Mouse (Mus musculus): ENCODE data around the gene Tas1r2. TPM values are rescaled to one million over a fixed set of nuclear protein-coding genes. Genes with fewer than 3 reads are reported as not detected.
A peak's percentile ranks its signal among the peaks of the same experiment; 100 is the strongest.

Gene Tas1r2
- polyA plus RNA-seq, 1 experiment from 2014 or later: not detected

DNA sequence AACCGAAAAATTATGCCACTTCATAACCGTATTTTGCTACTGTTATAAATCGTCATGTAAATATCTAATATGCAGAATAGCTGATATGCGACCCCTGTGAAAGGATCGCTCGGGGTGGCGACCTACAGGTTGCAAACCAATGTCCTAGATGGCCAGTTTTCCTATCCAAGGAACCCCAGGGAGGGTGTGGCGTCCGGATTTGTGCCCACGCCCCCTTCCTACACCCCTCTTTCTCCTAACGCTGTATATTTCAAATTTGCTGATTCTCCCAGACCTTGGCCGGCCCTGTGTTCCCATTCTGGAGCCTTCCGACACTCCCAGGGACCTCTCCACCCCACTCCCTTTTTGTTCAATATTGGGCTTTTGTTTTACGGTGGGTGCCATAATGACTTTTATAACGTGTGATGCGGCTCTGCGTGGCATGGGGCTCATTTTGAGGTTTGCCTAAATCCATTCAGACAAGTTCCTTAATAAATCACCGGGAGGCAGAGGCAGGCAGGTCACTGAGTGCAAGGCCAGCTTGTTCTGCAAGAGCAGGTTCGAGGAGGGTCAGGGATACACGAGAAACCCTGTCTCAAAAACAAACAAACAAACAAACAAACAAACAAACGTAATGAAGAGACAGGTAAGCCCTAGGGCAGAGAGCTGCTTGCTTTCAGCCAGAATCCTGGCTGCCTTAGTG is 29.8 kb upstream of the Tas1r2 start:
- 26% methylated on average over 21 of the region's 21 CpGs for WGBS
- Histone ChIP-seq H3K9ac (peak overlapping the region; percentile 87), H3K9me3 (no peaks in the 10 kb centered on the region), H3K4me3 (peak overlapping the region; percentile 86), H3K27ac (peak overlapping the region; percentile 93; the same call in 1 of the 2 replicates), H3K27me3 (no peaks in the 10 kb centered on the region), H3K36me3 (no peaks in the 10 kb centered on the region), H3K4me1 (replicated peaks) (peaks cover 28% of the 10 kb centered on the region), H3K4me2 (peak overlapping the region; percentile 87)
- ATAC-seq (ENCODE audit: low FRiP score): no peak

GRCm38 (mm10) chr4:139624116-139624489 is 29.2 kb upstream of the Tas1r2 start:
- H3K27ac ChIP-seq: no peak overlapping the region
- H3K36me3 ChIP-seq: no peaks in the 10 kb centered on the region
- no peaks in the 10 kb centered on the region for H3K9me3 ChIP-seq
- H3K4me3 ChIP-seq: peak overlapping the region; percentile 86
- WGBS: 57% methylated on average over 5 of the region's 5 CpGs
- no peaks in the 10 kb centered on the region for H3K27me3 ChIP-seq
- H3K4me2 ChIP-seq: peak overlapping the region; percentile 87
- peaks cover 28% of the 10 kb centered on the region for H3K4me1 ChIP-seq (replicated peaks)
- peak overlapping the region; percentile 87 for H3K9ac ChIP-seq
- ATAC-seq (ENCODE audit: low FRiP score): no peak

DNA sequence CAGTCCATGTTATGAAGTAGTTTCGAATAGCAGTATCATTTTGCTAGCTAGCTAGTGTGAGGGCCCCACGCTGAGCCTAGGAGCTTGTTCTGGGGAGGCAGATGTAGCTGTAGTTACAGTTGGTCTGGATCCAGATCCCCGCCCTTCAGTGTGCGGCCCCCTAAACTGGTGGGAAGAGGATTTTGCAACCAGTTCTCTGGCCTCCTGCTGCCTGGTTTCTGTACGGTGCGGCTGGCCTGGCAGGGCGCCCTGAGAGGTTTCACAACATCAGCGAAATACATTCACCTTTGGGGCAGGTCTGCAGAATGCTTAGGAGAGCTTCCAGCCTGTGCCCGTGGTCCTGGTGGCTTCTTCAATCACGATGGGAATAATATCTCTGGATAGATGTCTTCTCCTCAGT is 28.6 kb upstream of the Tas1r2 start:
- no peak overlapping the region for H3K9ac ChIP-seq
- no peak for ATAC-seq (ENCODE audit: low FRiP score)
- no peak overlapping the region for H3K27ac ChIP-seq
- 83% methylated on average over 10 of the region's 10 CpGs for WGBS
- peak overlapping the region; percentile 87; the same call in 1 of the 2 replicates for H3K4me2 ChIP-seq
- H3K36me3 ChIP-seq: no peaks in the 10 kb centered on the region
- no peak overlapping the region; the same call in 1 of the 2 replicates for H3K4me3 ChIP-seq
- peaks cover 28% of the 10 kb centered on the region for H3K4me1 ChIP-seq (replicated peaks)
- no peaks in the 10 kb centered on the region for H3K27me3 ChIP-seq
- no peaks in the 10 kb centered on the region for H3K9me3 ChIP-seq

DNA sequence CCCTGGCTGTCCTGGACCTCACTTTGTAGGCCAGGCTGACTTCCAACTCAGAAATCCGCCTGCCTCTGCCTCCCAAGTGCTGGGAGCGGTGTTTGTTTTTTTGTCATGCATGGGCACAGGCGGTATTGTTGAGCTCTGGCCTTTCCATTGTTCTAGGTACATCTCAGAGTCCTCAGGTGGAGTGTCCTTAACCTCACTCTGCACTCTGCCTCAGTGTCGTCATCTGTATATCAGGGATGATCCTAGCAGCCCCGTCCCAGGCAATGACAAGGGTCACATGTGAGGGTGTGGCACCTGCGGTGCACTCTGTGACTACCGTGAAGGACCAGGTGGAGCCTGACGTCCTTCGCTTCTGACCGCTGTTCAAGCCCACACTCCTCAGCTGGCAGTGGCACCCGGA is 26.0 kb upstream of the Tas1r2 start:
- Histone ChIP-seq H3K9ac (no peak overlapping the region), H3K27ac (no peak overlapping the region), H3K27me3 (no peaks in the 10 kb centered on the region), H3K4me2 (no peak overlapping the region), H3K4me3 (no peak overlapping the region), H3K4me1 (replicated peaks) (peaks cover 30% of the 10 kb centered on the region), H3K9me3 (no peaks in the 10 kb centered on the region), H3K36me3 (no peaks in the 10 kb centered on the region)
- no peak for ATAC-seq (ENCODE audit: low FRiP score)
- 93% methylated on average over 11 of the region's 11 CpGs for WGBS

DNA sequence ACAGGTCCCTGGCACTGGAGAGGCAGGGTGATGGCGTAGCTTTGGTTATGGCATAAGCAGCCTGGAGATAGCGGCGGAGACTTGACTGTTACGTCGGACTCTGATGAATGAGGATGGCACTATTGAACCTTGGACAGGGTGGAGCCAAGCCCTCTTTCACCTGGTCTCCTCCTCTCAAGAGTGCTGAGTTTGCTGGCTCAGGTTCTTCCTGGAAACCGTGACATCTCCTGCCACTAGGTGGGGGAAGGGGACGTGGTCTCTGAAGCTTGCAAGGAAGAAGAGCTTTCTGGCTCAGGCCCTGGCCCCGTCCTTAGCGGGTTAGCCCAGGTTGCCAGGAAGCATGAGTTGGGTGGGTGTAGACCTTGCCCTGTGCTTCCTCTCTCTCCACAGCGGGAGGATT is 23.2 kb upstream of the Tas1r2 start:
- no peak overlapping the region for H3K27ac ChIP-seq
- no peak for ATAC-seq (ENCODE audit: low FRiP score)
- 0 out of 2 replicates have a peak, but pooled peaks cover under 1% of the 10 kb centered on the region for H3K36me3 ChIP-seq
- H3K4me1 ChIP-seq (replicated peaks): peaks cover 10% of the 10 kb centered on the region
- no peak overlapping the region for H3K9ac ChIP-seq
- no peak overlapping the region for H3K4me2 ChIP-seq
- H3K27me3 ChIP-seq: no peaks in the 10 kb centered on the region
- H3K9me3 ChIP-seq: no peaks in the 10 kb centered on the region
- WGBS: 78% methylated on average over 10 of the region's 10 CpGs
- no peak overlapping the region for H3K4me3 ChIP-seq

GRCm38 (mm10) chr4:139631141-139631540 is 22.2 kb upstream of the Tas1r2 start:
- no peak for ATAC-seq (ENCODE audit: low FRiP score)
- Histone ChIP-seq H3K4me1 (replicated peaks) (peaks cover 15% of the 10 kb centered on the region), H3K27me3 (no peaks in the 10 kb centered on the region), H3K9me3 (no peaks in the 10 kb centered on the region), H3K27ac (no peak overlapping the region), H3K36me3 (0 out of 2 replicates have a peak, but pooled peaks cover 8% of the 10 kb centered on the region), H3K4me2 (no peak overlapping the region), H3K4me3 (no peak overlapping the region), H3K9ac (no peak overlapping the region)
- 67% methylated on average over 5 of the region's 5 CpGs for WGBS

DNA sequence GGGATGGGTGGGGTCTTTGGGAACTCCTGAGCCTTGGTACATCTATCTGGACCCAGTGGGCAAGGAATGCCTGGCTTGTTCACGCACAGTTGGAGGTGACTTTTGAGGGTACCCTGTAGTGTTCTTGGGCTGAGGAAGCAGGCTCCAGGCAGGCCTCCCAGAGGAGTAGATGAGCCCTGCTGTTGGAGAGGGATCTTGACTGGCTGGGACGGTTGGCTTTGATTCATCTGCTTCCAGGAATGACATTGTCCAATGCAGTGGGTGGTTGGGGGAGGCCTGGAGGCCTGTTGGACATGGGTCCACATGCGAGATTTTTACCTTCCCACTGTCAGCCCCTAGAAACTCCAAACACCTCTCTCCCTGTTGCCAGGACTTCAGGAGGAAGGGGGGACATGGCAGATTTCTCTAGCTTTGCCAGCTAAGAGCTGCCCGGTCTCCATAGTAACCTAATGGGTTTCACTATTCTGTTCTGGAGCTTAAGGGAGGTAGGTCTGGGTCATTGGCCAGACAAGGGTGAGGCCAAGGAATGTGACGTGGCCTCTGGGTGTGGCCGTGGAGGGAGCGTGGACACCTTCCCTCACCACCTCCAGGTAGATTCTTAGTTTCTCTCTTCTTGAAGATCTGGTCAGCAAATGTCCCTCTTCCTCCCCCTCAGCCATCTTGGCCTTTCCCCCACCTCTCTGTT is 21.6 kb upstream of the Tas1r2 start:
- Histone ChIP-seq H3K9me3 (no peaks in the 10 kb centered on the region), H3K27me3 (0 out of 2 replicates have a peak, but pooled peaks cover under 1% of the 10 kb centered on the region), H3K9ac (no peak overlapping the region), H3K4me3 (no peak overlapping the region), H3K4me1 (replicated peaks) (peaks cover 16% of the 10 kb centered on the region), H3K4me2 (no peak overlapping the region), H3K36me3 (0 out of 2 replicates have a peak, but pooled peaks cover 8% of the 10 kb centered on the region), H3K27ac (no peak overlapping the region)
- WGBS: 86% methylated on average over 7 of the region's 7 CpGs
- no peak for ATAC-seq (ENCODE audit: low FRiP score)

DNA sequence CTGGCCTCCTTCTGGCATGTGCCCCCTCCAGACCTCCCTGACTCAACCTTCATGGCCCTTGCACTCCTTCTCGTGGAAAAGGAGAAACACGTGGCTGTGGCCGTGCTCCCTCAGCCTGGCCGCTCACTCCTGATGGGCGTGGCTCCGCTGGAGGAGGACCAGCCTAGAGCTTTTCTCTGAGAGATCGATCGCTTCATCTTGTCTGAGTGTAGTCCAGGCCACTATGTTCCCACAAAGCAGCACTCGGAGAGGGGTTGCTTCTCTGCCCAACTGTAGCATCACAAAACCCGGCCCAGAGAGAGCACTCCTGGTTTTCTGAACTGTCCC is 21.1 kb upstream of the Tas1r2 start:
- peaks cover 12% of the 10 kb centered on the region for H3K36me3 ChIP-seq
- no peak overlapping the region for H3K4me2 ChIP-seq
- no peak overlapping the region for H3K27ac ChIP-seq
- peaks cover 16% of the 10 kb centered on the region for H3K4me1 ChIP-seq (replicated peaks)
- no peaks in the 10 kb centered on the region for H3K9me3 ChIP-seq
- ATAC-seq (ENCODE audit: low FRiP score): no peak
- no peak overlapping the region for H3K9ac ChIP-seq
- H3K27me3 ChIP-seq: 0 out of 2 replicates have a peak, but pooled peaks cover 4% of the 10 kb centered on the region
- 84% methylated on average over 10 of the region's 10 CpGs for WGBS
- no peak overlapping the region for H3K4me3 ChIP-seq

DNA sequence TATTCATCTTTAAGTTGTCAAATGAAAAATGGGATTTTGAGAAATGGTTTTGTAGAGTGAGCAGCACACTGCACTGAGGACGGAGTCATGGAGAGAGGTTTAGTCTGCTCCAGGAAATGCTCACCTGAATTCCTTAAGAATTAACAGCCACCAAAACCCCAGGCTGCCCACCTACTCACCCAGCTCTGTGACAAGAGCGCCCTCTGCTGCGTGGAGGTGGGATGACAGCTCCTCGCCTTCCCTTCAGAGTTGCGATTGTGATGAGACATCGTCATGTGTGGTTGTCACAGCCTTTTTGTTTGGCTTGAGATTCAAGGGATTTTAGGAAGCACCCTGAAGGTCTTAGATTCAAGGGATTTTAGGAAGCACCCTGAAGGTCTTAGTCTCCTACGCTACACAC is 17.0 kb upstream of the Tas1r2 start:
- H3K27ac ChIP-seq: no peak overlapping the region
- H3K27me3 ChIP-seq: peaks cover 10% of the 10 kb centered on the region
- H3K4me2 ChIP-seq: no peak overlapping the region
- H3K9me3 ChIP-seq: no peaks in the 10 kb centered on the region
- ATAC-seq (ENCODE audit: low FRiP score): no peak
- peaks cover 36% of the 10 kb centered on the region for H3K4me1 ChIP-seq (replicated peaks)
- no peak overlapping the region for H3K4me3 ChIP-seq
- WGBS: 29% methylated on average over 7 of the region's 7 CpGs
- H3K9ac ChIP-seq: no peak overlapping the region
- peaks cover 21% of the 10 kb centered on the region for H3K36me3 ChIP-seq

- ATAC-seq (ENCODE audit: low FRiP score): no peak
- Histone ChIP-seq H3K4me1 (replicated peaks) (peaks cover 45% of the 10 kb centered on the region), H3K4me3 (no peak overlapping the region), H3K27me3 (peaks cover 25% of the 10 kb centered on the region), H3K9me3 (no peaks in the 10 kb centered on the region), H3K9ac (no peak overlapping the region), H3K27ac (no peak overlapping the region), H3K36me3 (peaks cover 24% of the 10 kb centered on the region), H3K4me2 (no peak overlapping the region)
- 90% methylated on average over 9 of the region's 9 CpGs for WGBS
Observed at GRCm38 (mm10) chr4:139637847-139638246, 15.5 kb upstream of the Tas1r2 start.

DNA sequence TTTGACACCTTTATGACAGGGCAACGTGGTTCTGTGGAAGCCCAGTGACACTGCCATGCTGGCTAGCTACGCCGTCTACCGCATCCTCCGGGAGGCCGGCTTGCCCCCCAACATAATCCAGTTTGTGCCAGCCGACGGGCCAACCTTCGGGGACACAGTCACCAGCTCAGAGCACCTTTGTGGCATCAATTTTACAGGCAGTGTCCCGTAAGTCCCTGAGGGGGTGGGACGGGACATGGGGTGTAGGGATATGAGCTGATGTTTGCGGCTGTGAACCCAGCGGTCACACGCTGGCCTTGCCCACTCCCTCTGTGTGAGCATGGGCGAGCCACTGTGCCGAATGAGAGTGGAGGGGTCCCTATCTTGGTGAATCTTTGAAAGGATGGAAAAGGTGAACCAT is 15.0 kb upstream of the Tas1r2 start:
- Histone ChIP-seq H3K27me3 (peaks cover 30% of the 10 kb centered on the region), H3K4me1 (replicated peaks) (peaks cover 47% of the 10 kb centered on the region), H3K9ac (no peak overlapping the region), H3K4me2 (no peak overlapping the region), H3K9me3 (no peaks in the 10 kb centered on the region), H3K4me3 (no peak overlapping the region), H3K36me3 (peaks cover 26% of the 10 kb centered on the region), H3K27ac (no peak overlapping the region)
- no peak for ATAC-seq (ENCODE audit: low FRiP score)
- 97% methylated on average over 16 of the region's 16 CpGs for WGBS

GRCm38 (mm10) chr4:139639801-139640200 is 13.5 kb upstream of the Tas1r2 start:
- H3K4me2 ChIP-seq: no peak overlapping the region
- H3K4me1 ChIP-seq (replicated peaks): peaks cover 49% of the 10 kb centered on the region
- H3K9ac ChIP-seq: peak overlapping the region; percentile 61
- H3K9me3 ChIP-seq: no peaks in the 10 kb centered on the region
- peaks cover 38% of the 10 kb centered on the region for H3K27me3 ChIP-seq
- H3K27ac ChIP-seq: peak overlapping the region; percentile 40
- ATAC-seq (ENCODE audit: low FRiP score): 0 out of 2 replicates have a peak, but pooled peaks have one; percentile 25
- H3K4me3 ChIP-seq: no peak overlapping the region
- WGBS: 17% methylated on average over 12 of the region's 12 CpGs
- peaks cover 32% of the 10 kb centered on the region for H3K36me3 ChIP-seq

GRCm38 (mm10) chr4:139640333-139640732 is 13.0 kb upstream of the Tas1r2 start:
- 60% methylated on average over 12 of the region's 12 CpGs for WGBS
- H3K27me3 ChIP-seq: peaks cover 38% of the 10 kb centered on the region
- H3K9me3 ChIP-seq: no peaks in the 10 kb centered on the region
- no peak overlapping the region for H3K4me3 ChIP-seq
- no peak overlapping the region for H3K4me2 ChIP-seq
- peak overlapping the region; percentile 40 for H3K27ac ChIP-seq
- H3K36me3 ChIP-seq: peaks cover 35% of the 10 kb centered on the region
- peaks cover 49% of the 10 kb centered on the region for H3K4me1 ChIP-seq (replicated peaks)
- ATAC-seq (ENCODE audit: low FRiP score): no peak
- peak overlapping the region; percentile 61; the same call in 1 of the 2 replicates for H3K9ac ChIP-seq
